Mouse (Mus musculus): ENCODE data around the gene Map3k12. TPM values are rescaled to one million over a fixed set of nuclear protein-coding genes. Genes with fewer than 3 reads are reported as not detected.

Map3k12 gene
- polyA plus RNA-seq, 1 experiment from 2014 or later, result 46.0 TPM

DNA sequence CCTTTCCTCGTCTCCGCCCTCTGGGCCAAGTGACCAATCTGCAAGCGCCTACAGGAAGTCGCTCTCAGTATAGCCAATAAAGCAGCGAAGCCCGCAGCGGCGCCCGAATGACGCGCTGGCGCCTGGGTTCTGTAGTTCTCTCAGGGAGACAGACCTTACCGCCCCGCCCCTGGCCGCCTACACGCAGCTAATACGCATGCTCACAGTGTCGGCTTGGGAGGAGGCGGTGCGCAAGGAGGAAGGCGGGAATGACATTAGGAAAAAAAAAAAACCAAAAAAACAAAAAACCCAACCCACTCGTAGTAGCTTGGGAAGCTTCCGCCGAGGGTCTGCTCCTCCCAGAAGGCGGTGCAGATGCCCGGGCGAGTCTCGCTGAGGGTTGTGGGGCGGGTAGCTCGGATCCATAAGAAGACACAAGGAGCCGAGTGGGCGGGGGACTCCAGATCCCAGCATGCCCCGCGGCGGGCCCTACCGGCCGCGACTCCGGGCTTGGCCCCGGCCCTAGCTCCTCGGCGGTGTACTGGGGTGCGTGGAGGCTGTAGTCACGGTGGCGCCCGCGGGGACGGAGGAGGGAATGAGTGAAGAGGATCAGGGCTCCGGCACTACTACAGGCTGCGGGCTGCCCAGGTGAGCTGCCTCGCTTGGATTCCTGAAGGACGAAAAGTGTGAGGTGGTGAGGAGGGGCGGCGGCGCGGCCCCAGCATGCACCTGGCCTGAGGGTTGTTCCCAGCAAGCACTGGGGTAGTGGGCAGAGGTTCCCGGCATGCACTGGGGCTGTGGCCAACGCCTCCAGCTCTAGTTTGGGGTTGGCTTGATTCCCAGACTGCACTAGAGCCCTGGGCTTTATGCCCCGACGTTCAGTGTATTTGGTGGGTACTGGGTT is 1.4 kb upstream of the Map3k12 start, which contains the start of gene Tarbp2:
Gene Tarbp2 (plus strand): TSS at position 217 of the 883 bp plus-strand sequence.
- WGBS, result 1% methylated on average over 58 of the region's 60 CpGs
- no peaks in the 10 kb centered on the region for H3K9me3 ChIP-seq (replicated peaks)
- H3K4me2 ChIP-seq (replicated peaks), result peak within 1 kb of the TSS; percentile 82
- H3K4me3 ChIP-seq, result peak within 1 kb of the TSS; percentile 55
- H3K4me1 ChIP-seq, result peaks cover 40% of the 10 kb centered on the region
- ATAC-seq (ENCODE audit: low FRiP score), result peak; percentile 93
- H3K27me3 ChIP-seq, result no peaks in the 10 kb centered on the region
- H3K27ac ChIP-seq, result peak within 1 kb of the TSS; percentile 99
- peaks cover 16% of the 10 kb centered on the region for H3K36me3 ChIP-seq
- peak within 1 kb of the TSS; percentile 88 for H3K9ac ChIP-seq

DNA sequence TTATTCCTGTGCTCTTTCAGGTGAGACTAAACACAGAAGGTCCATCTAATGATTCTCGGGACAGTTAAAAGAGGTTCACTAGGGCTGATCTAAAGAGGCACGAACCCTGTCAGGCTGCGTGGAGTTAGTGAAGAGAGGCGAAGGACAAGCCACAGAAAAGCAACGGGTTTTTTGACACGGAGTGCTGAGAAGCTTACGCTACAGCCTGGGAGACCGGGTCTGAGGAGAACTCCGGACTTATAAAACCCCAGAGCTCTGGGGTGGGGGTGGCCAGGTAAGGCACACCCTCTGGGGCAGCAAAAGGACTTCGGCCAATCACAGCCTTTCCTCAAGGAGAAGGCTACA is 739 bp upstream of the Map3k12 start:
- H3K27me3 ChIP-seq, result no peaks in the 10 kb centered on the region
- peaks cover 15% of the 10 kb centered on the region for H3K36me3 ChIP-seq
- peak overlapping the region; percentile 55 for H3K4me3 ChIP-seq
- H3K9me3 ChIP-seq (replicated peaks), result no peaks in the 10 kb centered on the region
- no peak for ATAC-seq (ENCODE audit: low FRiP score)
- peak overlapping the region; percentile 88 for H3K9ac ChIP-seq
- H3K4me2 ChIP-seq (replicated peaks), result peak overlapping the region; percentile 82
- H3K27ac ChIP-seq, result peak overlapping the region; percentile 95
- peaks cover 47% of the 10 kb centered on the region for H3K4me1 ChIP-seq
- 0% methylated on average over 10 of the region's 10 CpGs for WGBS

DNA sequence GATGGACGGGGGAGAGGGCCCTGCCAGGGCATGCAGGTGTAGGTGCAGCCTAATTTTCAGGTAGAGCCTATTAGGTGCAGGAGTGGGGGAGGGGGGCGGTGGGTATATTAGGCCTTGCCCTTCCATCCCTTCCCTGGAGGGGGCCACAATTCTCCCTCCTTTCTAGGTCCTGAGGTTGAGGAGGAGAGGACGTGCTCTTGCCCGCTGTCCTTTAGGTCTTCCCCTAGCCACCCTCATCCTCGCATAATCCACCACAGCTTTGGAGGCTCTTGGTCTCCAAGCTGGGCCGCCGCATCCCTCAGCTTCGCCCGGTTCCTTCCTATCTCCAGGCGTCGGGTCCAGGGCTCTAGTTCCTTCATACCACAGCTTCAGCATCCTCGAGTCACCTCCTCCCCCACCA is 571 bp downstream of the Map3k12 start:
- WGBS, result 2% methylated on average over 12 of the region's 12 CpGs
- Histone ChIP-seq H3K27ac (peak overlapping the region; percentile 95), H3K27me3 (no peaks in the 10 kb centered on the region), H3K4me3 (peak overlapping the region; percentile 55), H3K4me1 (peaks cover 60% of the 10 kb centered on the region), H3K36me3 (peaks cover 2% of the 10 kb centered on the region), H3K9ac (peak overlapping the region; percentile 88), H3K9me3 (replicated peaks) (no peaks in the 10 kb centered on the region), H3K4me2 (replicated peaks) (peak overlapping the region; percentile 82)
- ATAC-seq (ENCODE audit: low FRiP score), result no peak

DNA sequence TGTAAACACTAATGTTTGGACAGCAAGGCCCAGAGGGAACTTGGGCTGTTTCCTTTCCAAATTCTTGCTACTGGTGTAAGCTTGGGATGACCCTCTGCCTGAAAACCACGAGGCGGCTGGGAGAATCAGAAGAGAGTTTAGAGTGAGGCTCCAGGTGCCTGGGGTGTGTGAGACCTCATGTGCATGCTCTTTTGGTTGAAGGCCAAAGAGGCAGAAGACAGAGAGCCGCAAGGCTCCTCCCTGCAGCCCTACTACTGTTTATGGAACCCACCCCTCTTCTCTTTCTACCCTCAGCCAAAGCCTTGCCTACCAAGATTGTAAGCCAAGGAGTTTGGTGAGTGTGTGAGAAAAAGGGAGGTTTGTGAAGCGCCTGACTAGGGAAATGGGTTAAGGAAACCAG is 1.1 kb downstream of the Map3k12 start:
- Histone ChIP-seq H3K9me3 (replicated peaks) (no peaks in the 10 kb centered on the region), H3K36me3 (no peaks in the 10 kb centered on the region), H3K27ac (peak overlapping the region; percentile 95), H3K27me3 (no peaks in the 10 kb centered on the region), H3K4me3 (peak overlapping the region; percentile 55), H3K9ac (peak overlapping the region; percentile 88), H3K4me2 (replicated peaks) (peak overlapping the region; percentile 82), H3K4me1 (peaks cover 65% of the 10 kb centered on the region)
- 44% methylated on average over 4 of the region's 4 CpGs for WGBS
- no peak for ATAC-seq (ENCODE audit: low FRiP score)

DNA sequence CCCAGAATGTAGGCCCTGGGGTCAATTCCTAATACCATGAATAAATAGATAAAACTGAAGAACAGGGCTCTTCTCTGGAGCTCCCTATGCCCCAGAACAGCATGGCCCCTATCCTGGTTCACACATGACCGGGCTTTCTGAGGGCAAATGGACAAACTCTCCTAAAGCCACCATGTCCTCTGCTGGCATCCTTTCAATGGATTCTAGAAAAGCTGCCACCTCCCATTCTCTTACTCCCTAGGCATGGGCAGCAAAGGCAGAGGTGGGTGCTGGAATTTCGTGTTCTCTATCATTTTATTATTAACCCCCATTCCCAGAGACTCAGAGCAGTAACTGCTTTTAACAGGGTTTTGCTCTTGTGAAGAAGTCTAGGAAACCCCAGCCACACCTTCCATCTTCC is 1.6 kb downstream of the Map3k12 start:
- Histone ChIP-seq H3K4me2 (replicated peaks) (peak overlapping the region; percentile 82), H3K4me1 (peaks cover 67% of the 10 kb centered on the region), H3K27ac (no peak overlapping the region), H3K36me3 (no peaks in the 10 kb centered on the region), H3K27me3 (no peaks in the 10 kb centered on the region), H3K9me3 (replicated peaks) (no peaks in the 10 kb centered on the region), H3K9ac (no peak overlapping the region), H3K4me3 (peak overlapping the region; percentile 55; the same call in 1 of the 2 replicates)
- WGBS, result 88% methylated on average over 2 of the region's 2 CpGs
- no peak for ATAC-seq (ENCODE audit: low FRiP score)

DNA sequence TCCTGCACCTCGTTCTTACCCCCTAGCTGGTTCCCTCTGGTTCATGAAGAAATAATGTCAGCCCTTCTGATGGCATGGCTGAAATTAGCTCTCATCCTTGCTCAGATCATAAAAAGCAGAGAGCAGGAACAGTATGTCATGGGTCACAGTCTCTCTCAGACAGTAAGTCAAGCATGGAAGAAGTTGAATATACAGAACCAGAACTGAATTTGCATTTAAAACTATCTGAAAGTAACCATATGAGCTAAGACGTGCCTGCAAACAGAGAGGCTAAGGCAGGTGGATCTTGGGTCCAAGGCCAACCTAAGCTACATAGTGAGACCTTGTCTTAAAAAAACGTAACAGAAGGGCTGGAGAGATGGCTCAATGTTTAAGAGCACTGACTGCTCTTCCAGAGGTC is 3.9 kb downstream of the Map3k12 start:
- Histone ChIP-seq H3K27ac (peak overlapping the region; percentile 89), H3K4me1 (peaks cover 65% of the 10 kb centered on the region), H3K4me3 (no peak overlapping the region), H3K27me3 (no peaks in the 10 kb centered on the region), H3K4me2 (replicated peaks) (0 out of 2 replicates have a peak overlapping the region, but pooled peaks have one; percentile 83), H3K9ac (peak overlapping the region; percentile 50), H3K36me3 (no peaks in the 10 kb centered on the region), H3K9me3 (replicated peaks) (no peaks in the 10 kb centered on the region)
- no peak for ATAC-seq (ENCODE audit: low FRiP score)
- WGBS, result 83% methylated on average over 3 of the region's 3 CpGs

DNA sequence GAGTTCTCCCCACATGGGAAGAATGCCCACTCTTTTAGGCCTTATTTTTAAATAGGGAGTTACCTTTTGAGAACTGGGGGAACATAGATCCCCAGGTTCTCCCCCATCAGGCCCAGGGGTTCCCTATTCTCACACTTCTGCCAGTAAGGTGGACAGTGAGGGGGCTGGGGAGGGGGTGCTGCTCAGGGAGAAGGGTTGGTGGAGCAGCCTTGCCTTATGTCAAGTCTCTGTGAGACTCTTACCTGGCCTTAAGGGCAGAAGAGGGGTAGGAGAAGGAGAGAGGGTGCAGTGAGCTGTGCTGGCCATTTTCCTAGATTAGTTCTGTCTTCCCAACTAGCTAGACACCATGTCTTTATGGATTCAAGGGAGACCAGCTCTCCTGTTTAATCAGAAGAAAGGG is 4.4 kb downstream of the Map3k12 start:
- Histone ChIP-seq H3K4me3 (no peak overlapping the region), H3K9ac (peak overlapping the region; percentile 50), H3K36me3 (peaks cover 1% of the 10 kb centered on the region; the same call in 1 of the 2 replicates), H3K9me3 (replicated peaks) (no peaks in the 10 kb centered on the region), H3K27ac (peak overlapping the region; percentile 89), H3K4me2 (replicated peaks) (peak overlapping the region; percentile 83), H3K27me3 (no peaks in the 10 kb centered on the region), H3K4me1 (peaks cover 64% of the 10 kb centered on the region)
- no peak for ATAC-seq (ENCODE audit: low FRiP score)

DNA sequence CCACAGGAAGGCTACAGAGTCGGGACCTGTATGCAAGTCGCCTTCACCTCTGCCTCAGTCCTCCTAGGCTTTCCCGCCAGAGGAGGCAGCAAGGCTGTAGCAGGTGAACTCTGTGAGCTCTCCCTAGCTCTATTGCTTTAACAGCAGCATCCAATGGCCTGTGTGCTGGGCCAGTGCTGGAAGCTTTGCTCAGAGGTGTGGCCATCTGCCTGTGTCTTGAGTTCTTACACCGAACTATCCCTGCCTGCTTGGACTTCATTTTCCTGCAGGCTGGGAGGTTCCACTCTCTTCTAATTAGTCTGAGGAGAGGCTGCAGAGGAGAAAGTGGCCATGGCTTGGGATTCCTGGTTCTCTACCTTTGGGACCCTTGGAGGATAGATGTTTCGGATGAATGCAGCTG is 4.9 kb downstream of the Map3k12 start:
- ATAC-seq (ENCODE audit: low FRiP score), result no peak
- H3K4me3 ChIP-seq, result peak overlapping the region; percentile 8; the same call in 1 of the 2 replicates
- peak overlapping the region; percentile 83 for H3K4me2 ChIP-seq (replicated peaks)
- H3K4me1 ChIP-seq, result peaks cover 63% of the 10 kb centered on the region
- peak overlapping the region; percentile 50 for H3K9ac ChIP-seq
- 24% methylated on average over 5 of the region's 5 CpGs for WGBS
- H3K27me3 ChIP-seq, result no peaks in the 10 kb centered on the region
- peaks cover 4% of the 10 kb centered on the region; the same call in 1 of the 2 replicates for H3K36me3 ChIP-seq
- H3K27ac ChIP-seq, result peak overlapping the region; percentile 89
- no peaks in the 10 kb centered on the region for H3K9me3 ChIP-seq (replicated peaks)

DNA sequence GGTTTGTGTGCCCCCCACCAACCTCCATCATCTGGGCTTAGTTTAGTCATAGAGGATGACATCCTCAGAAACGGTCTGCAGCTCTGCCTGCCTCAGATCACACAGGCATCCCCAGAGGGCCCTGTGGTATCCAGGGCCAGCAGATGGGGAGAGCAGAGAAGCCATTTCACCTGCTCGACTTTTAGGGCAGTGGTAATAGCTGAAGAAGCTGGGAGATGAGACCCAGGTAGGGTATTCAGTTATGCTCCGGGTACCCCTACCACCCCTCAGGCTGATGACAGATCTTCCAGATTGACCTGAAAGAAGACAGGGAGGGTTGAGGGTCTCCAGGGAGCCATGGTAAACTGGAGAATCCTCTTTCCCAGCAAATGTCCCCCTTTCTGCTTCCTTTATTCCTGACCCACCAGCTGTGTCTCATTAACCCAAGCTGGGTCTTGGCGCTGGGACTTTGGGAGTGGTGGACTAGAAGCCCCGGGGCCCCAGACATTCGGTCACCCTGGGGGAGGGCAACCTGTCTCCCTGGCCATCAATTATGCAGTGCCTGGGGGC is 5.5 kb downstream of the Map3k12 start:
- H3K9me3 ChIP-seq (replicated peaks), result no peaks in the 10 kb centered on the region
- peak; percentile 35 for ATAC-seq (ENCODE audit: low FRiP score)
- peak overlapping the region; percentile 50; the same call in 1 of the 2 replicates for H3K9ac ChIP-seq
- H3K4me3 ChIP-seq, result peak overlapping the region; percentile 58; the same call in 1 of the 2 replicates
- 7% methylated on average over 6 of the region's 6 CpGs for WGBS
- H3K36me3 ChIP-seq, result peaks cover 4% of the 10 kb centered on the region; the same call in 1 of the 2 replicates
- peaks cover 63% of the 10 kb centered on the region for H3K4me1 ChIP-seq
- peak overlapping the region; percentile 89 for H3K27ac ChIP-seq
- H3K27me3 ChIP-seq, result no peaks in the 10 kb centered on the region
- peak overlapping the region; percentile 83 for H3K4me2 ChIP-seq (replicated peaks)

DNA sequence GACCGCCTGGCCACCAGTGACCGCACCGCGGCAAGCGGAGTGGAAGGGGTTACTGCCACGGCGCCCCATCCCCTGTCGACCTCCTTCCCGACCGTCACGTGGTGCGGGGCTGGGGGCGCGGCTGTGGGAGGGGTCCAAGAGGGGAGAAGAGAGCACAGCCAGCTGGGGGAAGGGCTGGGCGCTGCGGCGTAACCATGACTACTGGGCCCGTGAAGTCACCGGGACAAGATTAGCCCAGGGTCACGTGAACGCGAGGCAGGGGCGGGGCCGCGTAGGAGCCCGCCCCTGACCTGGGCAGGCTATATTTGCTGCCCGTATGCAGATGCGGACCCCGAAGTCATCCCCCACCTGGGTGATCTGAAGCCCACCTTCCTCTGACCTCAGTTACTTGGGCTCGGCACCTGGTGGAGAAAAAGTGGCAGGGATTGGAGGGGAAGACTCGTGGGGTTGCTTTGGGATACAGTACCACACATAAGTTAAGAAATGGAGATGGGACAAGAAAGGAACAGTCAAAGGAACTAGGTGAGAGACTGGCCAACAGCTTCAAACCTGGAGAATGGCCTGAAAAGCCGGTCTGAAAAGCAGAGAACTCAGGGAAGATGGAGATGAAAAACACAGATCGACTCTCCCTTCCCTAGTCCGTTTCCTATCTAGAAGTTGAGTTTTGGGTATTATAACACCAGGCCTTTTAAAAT is 6.1 kb downstream of the Map3k12 start:
- peaks cover 57% of the 10 kb centered on the region for H3K4me1 ChIP-seq
- peak overlapping the region; percentile 83 for H3K4me2 ChIP-seq (replicated peaks)
- H3K4me3 ChIP-seq, result peak overlapping the region; percentile 58
- H3K9me3 ChIP-seq (replicated peaks), result no peaks in the 10 kb centered on the region
- peak; percentile 94 for ATAC-seq (ENCODE audit: low FRiP score)
- 3% methylated on average over 34 of the region's 34 CpGs for WGBS
- peak overlapping the region; percentile 89 for H3K27ac ChIP-seq
- peaks cover 6% of the 10 kb centered on the region; the same call in 1 of the 2 replicates for H3K36me3 ChIP-seq
- H3K9ac ChIP-seq, result peak overlapping the region; percentile 70
- no peaks in the 10 kb centered on the region for H3K27me3 ChIP-seq

DNA sequence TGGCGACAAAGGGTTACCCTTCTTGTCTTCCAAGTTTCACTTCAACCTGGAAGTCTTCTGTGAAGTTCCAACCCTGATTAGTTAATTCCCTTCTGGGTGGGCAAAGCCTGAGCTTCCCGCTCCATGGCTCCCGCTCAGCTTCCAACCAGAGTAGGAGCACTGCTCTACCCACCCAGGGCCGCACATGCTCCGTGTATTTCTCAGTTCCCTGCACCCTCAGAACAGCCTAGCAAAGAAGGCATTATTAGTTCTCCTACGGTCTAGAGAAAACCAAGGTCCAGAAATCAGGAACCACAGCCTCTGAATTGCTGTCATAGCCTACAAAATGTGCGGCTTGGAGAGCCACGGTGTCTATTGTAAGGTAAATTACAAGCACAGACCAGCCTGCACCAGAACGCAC is 6.8 kb downstream of the Map3k12 start:
- H3K4me3 ChIP-seq, result peak overlapping the region; percentile 58
- no peaks in the 10 kb centered on the region for H3K27me3 ChIP-seq
- no peaks in the 10 kb centered on the region for H3K9me3 ChIP-seq (replicated peaks)
- peak overlapping the region; percentile 70 for H3K9ac ChIP-seq
- H3K27ac ChIP-seq, result peak overlapping the region; percentile 89
- H3K4me1 ChIP-seq, result peaks cover 51% of the 10 kb centered on the region
- peaks cover 11% of the 10 kb centered on the region for H3K36me3 ChIP-seq
- whole genome bisulfite sequencing, result 7% methylated on average over 9 of the region's 9 CpGs
- H3K4me2 ChIP-seq (replicated peaks), result peak overlapping the region; percentile 83
- ATAC-seq (ENCODE audit: low FRiP score), result peak; percentile 67

DNA sequence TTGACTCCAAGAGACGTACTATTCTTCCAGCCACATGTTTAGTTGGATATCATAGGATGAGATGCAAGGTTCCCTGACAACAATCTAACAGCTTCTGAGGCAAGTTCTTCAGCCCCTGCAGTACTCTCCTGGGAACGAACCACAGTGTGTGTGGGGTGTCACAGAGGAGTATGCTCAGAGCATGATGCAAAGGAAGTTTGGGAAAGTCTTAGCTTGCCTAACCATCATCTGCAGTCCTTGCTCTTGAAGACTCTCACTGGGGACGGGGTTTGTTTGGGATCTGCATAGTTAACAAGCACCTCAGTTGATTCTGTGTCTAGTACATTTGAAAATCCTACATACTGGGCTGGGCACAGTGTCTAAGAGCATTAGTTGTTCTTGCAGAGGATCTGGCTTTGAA is 8.5 kb downstream of the Map3k12 start:
- peaks cover 27% of the 10 kb centered on the region for H3K36me3 ChIP-seq
- H3K4me1 ChIP-seq, result peaks cover 40% of the 10 kb centered on the region
- H3K27me3 ChIP-seq, result no peaks in the 10 kb centered on the region
- no peak overlapping the region for H3K27ac ChIP-seq
- H3K4me3 ChIP-seq, result no peak overlapping the region
- no peak overlapping the region for H3K9ac ChIP-seq
- WGBS, result 90% methylated on average over 3 of the region's 3 CpGs
- H3K4me2 ChIP-seq (replicated peaks), result no peak overlapping the region
- no peaks in the 10 kb centered on the region for H3K9me3 ChIP-seq (replicated peaks)
- no peak for ATAC-seq (ENCODE audit: low FRiP score)
